Mouse (Mus musculus) CD4-positive naive resting alpha-beta T cell, adult 57 days (primary cell): ENCODE measurements around the gene Ckm. TPM values are rescaled to one million over a fixed set of nuclear protein-coding genes. Genes with fewer than 3 reads are reported as not detected.

ENCODE experiments used
- total RNA-seq: library from RNA; stranded (reverse); gene quantifications from one replicate; pipeline ENCODE4 v1.2.4, GENCODE M21; 2023

Gene Ckm
- not detected for total RNA-seq

DNA sequence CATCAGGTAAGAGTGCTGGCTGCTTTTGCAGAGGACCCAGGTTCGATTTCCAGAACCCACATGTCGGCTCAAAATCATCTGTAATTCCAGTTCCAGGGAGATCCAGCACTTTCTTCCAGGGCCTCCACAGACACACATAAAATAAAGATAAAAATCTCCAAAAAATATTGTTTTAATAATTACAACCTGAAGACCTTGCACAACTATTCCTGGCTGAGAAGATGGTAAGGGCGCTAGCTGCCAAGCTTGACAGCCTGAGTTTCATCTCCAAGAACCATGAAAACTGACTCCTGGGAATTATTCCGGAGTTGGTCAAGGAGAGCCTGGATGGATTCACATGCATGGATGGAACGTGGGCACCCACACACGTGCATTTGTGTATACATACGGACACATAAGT is at the start of gene Ckm:
TSS of gene Ckm (plus strand) at position 301 of the 400 bp plus-strand sequence.

DNA sequence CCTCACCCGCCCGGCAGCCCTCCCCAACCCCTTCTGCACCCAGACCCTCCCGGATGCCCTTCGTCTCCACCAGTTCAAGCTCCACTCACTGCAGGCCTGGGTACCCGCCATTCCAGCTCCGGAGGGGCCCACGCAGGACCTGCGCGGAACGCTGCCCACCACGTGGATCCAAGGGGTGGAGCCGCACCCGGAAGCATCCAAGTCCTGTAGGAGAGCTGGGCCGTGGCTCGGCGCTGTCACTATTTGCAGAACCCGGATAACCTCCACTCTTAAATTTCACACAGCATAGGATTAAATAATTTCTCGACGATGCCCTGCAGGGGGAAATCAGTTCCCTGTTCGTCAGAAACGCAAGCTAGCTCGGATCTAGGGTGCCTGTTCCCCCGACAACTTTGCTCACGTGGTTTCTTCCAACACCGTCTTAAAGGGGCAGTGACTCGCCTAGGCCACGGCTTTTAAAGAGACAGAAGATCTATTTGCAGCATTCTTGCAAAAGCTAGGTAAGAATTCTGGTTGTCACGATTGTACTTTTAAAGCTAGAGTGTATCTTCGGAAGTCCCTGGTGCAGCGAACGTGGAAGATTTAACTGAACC is 45.2 kb upstream of the Ckm start, which contains the start of the genes Cd3eap and Ppp1r13l:
TSS of gene Cd3eap (minus strand) at position 185 of the 593 bp plus-strand sequence.
TSS of gene Ppp1r13l (plus strand) at position 451 of the 593 bp plus-strand sequence.

DNA sequence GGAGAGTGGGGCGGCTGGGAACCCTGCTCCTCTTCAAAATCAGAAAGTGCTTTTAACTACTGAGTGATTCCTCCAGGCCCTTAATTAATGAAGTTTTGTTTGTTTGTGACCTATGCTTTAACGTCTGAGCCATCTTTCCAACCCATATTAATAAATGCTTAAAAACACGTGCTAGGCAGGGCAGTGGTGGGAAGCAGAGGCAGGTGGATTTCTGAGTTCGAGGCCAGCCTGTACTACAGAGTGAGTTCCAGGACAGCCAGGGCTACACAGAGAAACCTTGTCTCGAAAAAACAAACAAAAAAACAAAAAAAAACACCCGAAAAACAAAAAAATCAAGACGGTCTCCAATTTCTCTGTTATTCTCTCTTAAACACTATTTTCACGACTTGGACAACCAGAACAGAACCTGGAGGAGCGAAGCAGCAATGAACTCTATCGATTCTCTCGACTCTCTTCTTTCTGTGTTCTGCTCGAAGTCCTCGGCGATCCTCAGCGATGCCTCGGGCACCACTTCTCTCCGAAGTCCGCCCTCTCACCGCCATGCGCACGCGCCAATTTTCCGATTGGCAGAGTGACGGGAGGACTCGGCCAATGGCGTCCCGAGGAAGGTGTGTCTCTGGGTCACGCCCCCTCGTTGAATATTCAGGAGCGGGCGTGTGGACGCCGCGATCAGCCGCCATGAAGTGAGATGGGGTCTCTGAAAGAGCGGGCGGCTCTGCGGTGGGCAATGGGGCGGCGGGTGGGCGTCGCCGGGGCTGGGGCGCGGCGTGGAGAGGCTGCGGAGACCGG is 23.0 kb upstream of the Ckm start, which contains the start of gene Ercc2:
TSS of gene Ercc2 (plus strand) at position 634 of the 789 bp plus-strand sequence.

DNA sequence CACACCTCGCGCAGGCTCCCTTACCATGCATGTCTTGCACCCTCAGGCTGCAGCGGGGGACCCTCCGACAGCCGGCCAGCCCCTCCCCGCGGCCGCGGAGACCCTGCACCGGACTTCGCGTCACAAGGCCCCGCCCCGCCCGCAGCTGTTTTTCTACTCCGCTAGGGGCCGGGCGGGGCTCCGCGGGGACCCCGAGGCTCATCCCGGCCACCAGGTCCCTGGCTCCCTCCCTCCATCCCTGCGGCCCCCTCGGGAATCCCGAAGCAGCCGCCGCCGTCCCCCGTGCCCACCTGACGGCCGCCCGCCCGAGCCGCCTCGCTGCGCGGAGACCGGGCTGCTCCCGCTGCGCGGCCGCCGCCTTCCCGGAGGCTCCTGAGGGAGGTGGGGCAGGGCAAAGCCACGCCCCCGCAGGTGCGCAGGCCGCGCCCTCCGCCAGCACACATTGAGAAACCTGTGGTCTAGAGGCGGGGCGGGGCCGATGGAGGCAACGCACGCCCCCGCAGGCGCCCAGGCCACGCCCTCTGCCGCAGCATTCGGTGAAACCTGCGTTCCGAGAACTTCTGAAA is 762 bp upstream of the Ckm start, which contains the start of gene Klc3:
TSS of gene Klc3 (minus strand) at position 374 of the 566 bp plus-strand sequence.

DNA sequence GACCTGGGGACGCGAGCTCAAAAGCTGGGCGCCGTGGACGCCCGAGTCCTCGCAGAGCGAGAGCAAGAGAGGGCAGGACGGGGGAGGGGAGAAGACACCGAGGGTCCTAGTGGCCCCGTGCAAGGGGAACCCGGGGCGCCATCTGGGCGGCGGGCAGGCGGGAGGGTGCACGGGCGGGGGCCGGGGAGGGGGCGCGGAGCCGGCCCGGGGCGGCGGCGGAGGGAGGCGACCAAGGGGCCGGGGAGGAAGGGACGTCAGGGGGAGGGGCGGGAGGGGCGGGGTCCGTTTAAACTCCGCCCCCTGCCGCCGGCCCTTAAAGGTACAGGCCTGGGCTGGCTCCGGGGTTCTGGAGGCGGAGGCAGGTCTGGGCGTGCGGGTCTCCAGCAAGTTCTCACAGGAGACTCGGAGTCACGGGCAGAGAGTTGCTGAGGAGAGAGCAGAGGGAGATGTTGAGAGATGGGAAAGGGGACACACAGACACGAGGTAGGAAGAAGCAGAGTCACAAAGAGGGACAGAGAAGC is 54.1 kb downstream of the Ckm start, which contains the start of gene Mark4:
TSS of gene Mark4 (minus strand) at position 231 of the 521 bp plus-strand sequence.

DNA sequence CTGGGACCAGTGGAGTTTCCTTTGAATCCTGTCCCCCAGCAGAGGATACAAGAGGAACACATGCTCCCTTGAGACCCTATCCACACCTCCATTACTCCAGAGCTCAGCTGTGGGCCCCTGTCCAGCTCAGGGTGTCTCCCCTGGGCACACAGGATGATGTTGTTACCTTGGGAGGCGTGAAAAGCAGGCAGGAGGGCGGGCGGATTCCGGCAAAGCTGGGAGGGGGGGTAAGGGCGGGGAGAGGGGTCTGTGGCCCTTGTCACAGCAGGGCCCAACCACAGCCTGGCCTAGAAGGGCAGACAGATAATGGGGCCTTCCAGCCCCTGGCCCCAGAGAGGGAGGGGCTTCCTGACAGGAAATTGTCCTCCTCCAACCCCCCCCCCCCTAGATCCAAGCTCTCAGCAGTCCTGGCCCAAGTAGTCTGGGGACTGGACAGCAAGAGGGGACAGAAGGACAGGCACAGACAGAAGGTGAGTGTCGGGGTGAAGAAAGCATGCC is 58.4 kb downstream of the Ckm start, which contains the start of gene Exoc3l2:
TSS of gene Exoc3l2 (plus strand) at position 448 of the 498 bp plus-strand sequence.

Other genes starting within 250 kb of the Ckm start
- not detected for gene Gipr, start 238.6 kb upstream of the Ckm start, total RNA-seq
- 21.9 TPM for gene Eml2, start 228.4 kb upstream of the Ckm start, total RNA-seq
- not detected for gene Gpr4, start 192.2 kb upstream of the Ckm start, total RNA-seq
- 42.7 TPM for gene Opa3, start 176.4 kb upstream of the Ckm start, total RNA-seq
- 277 TPM for gene Vasp, start 133.0 kb upstream of the Ckm start, total RNA-seq
- gene Ppm1n, start 124.7 kb upstream of the Ckm start, total RNA-seq: 0.89 TPM
- not detected for gene Rtn2, start 122.2 kb upstream of the Ckm start, total RNA-seq
- gene Fosb, start 94.7 kb upstream of the Ckm start, total RNA-seq: 869 TPM
- 55.4 TPM for gene Ercc1, start 60.0 kb upstream of the Ckm start, total RNA-seq
- gene Cd3eap, start 45.3 kb upstream of the Ckm start, total RNA-seq: 15.5 TPM
- gene Ppp1r13l, start 45.0 kb upstream of the Ckm start, total RNA-seq: 1.5 TPM
- 74.3 TPM for gene Ercc2, start 22.8 kb upstream of the Ckm start, total RNA-seq
- 7.1 TPM for gene Klc3, start 672 bp upstream of the Ckm start, total RNA-seq
- gene Mark4, start 54.0 kb downstream of the Ckm start, total RNA-seq: 34.7 TPM
- gene Exoc3l2, start 58.6 kb downstream of the Ckm start, total RNA-seq: not detected
- 4.1 TPM for gene Bloc1s3, start 103.6 kb downstream of the Ckm start, total RNA-seq
- 25.3 TPM for gene Trappc6a, start 103.6 kb downstream of the Ckm start, total RNA-seq
- gene Nkpd1, start 113.1 kb downstream of the Ckm start, total RNA-seq: not detected
- gene Ppp1r37, start 158.3 kb downstream of the Ckm start, total RNA-seq: 61.6 TPM
- gene Zfp296, start 172.5 kb downstream of the Ckm start, total RNA-seq: 0.83 TPM
- 52.5 TPM for gene Gemin7, start 172.8 kb downstream of the Ckm start, total RNA-seq
- 84.2 TPM for gene Clasrp, start 199.7 kb downstream of the Ckm start, total RNA-seq
- 56.3 TPM for gene Relb, start 224.7 kb downstream of the Ckm start, total RNA-seq